Mouse (Mus musculus) midbrain, embryonic 10.5 days (tissue): ENCODE data around the gene Chchd5. TPM values are rescaled to one million over a fixed set of nuclear protein-coding genes. Genes with fewer than 3 reads are reported as not detected.
A peak's percentile ranks its signal among the peaks of the same experiment; 100 is the strongest.

ENCODE experiments used
- DNase-seq: peaks from one replicate; pipeline ENCODE4 v3.0.0-alpha.2; 2017; ENCODE audit warnings: low spot score
- H3K27ac ChIP-seq: fragments of 300-500 bp; sonication (generic); replicated peaks from 2 replicates; pipeline ENCODE4 v1.5.1; 2016; ENCODE audit warnings: mild to moderate bottlenecking
- H3K27me3 ChIP-seq: fragments of 300-500 bp; sonication (generic); 2 replicates; pipeline ENCODE4 v1.6.1; 2016; ENCODE audit warnings: low read depth, mild to moderate bottlenecking; ENCODE audit not compliant: poor library complexity, severe bottlenecking
- H3K36me3 ChIP-seq: fragments of 300-500 bp; sonication (generic); 2 replicates; pipeline ENCODE4 v1.6.1; 2016; ENCODE audit warnings: mild to moderate bottlenecking, moderate library complexity
- H3K4me1 ChIP-seq: fragments of 300-500 bp; sonication (generic); 2 replicates; pipeline ENCODE4 v1.6.1; 2016
- H3K4me3 ChIP-seq: fragments of 300-500 bp; sonication (generic); 2 replicates; pipeline ENCODE4 v1.5.1; 2016; ENCODE audit warnings: mild to moderate bottlenecking, moderate library complexity
- H3K9me3 ChIP-seq: fragments of 300-500 bp; sonication (generic); replicated peaks from 2 replicates; pipeline ENCODE4 v1.6.1; 2016; ENCODE audit warnings: mild to moderate bottlenecking
- WGBS: fragments of 180-500 bp; shearing (Covaris S2); methylation state at CpG from one replicate; pipeline ENCODE4 v1.1.7; 2016; 5-methylcytosine and 5-hydroxymethylcytosine counted together
- polyA plus RNA-seq: library from polyadenylated mRNA; unstranded; fragments of >200 nt; fragmentation: Nextera tagmentation; extraction: Ambion mirVana; gene quantifications from 2 replicates; pipeline ENCODE4 v1.2.1, GENCODE M21; 2016

Chchd5 gene
- 28.7 and 31.6 TPM in 2 replicates for polyA plus RNA-seq

DNA sequence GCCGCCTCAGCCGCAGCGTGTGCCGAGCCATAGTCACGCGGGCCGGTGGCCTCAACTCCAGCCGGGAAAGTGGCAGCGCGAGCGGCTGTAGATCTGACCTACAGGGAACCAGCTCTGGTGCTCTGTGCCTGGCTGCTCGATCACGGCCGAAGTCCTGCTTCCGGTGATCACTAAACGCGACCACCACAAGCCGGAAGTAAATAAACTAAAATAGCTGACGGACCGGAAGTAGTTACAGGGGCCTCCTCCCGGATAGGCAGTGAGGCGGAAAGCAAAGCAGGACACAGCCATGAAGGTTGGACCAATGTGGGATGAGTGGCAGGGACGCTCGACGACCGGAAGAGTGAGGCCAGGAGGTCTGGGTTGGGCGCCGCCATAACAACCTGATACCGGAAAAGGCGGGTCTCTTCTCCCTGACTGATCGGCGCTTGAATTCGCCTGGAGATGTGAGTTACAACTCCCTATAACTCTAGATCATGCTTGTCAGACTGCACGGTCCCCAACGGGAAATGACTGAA is at the start of gene Chchd5:
Gene Chchd5 (plus strand): TSS at position 289 of the 518 bp plus-strand sequence.
- H3K9me3 ChIP-seq: peaks cover 21% of the 10 kb centered on the region; the same call in 1 of the 2 replicates
- peak; percentile 95 for DNase-seq
- under 1% methylated on average over 35 of the region's 35 CpGs for WGBS
- peaks cover 21% of the 10 kb centered on the region for H3K4me1 ChIP-seq
- no peaks in the 10 kb centered on the region for H3K27me3 ChIP-seq
- H3K36me3 ChIP-seq: peaks cover 77% of the 10 kb centered on the region
- peak within 1 kb of the TSS; percentile 73 for H3K4me3 ChIP-seq
- peak within 1 kb of the TSS; percentile 88 for H3K27ac ChIP-seq

GRCm38 (mm10) chr2:129081097-129081496 is 48.4 kb upstream of the Chchd5 start:
- Histone ChIP-seq H3K36me3 (peaks cover 72% of the 10 kb centered on the region), H3K27ac (no peak overlapping the region), H3K27me3 (no peaks in the 10 kb centered on the region), H3K4me3 (no peak overlapping the region), H3K4me1 (no peaks in the 10 kb centered on the region), H3K9me3 (peaks cover 4% of the 10 kb centered on the region; the same call in 1 of the 2 replicates)
- no peak for DNase-seq
- WGBS: 61% methylated on average over 13 of the region's 13 CpGs

DNA sequence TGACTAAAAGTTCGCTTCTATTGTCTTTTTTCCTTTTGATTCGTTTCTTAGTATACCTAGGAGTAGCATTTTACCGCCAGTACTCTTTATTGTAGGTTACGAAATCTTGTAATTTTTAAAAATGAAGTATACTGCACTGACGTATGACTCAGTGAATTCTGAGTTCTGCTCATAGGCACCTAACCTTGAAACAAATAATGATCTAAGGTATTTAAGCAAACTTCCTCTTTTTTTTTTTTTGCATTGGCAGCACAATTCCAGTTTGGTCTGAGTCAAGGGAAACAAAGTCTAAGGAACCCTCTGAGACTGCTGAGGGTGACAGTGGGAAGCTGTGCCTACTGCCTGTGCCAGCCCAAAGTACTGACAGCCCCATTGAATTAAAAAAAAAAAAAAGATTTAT is 46.0 kb upstream of the Chchd5 start:
- DNase-seq: no peak
- Histone ChIP-seq H3K27ac (no peak overlapping the region), H3K9me3 (peaks cover under 1% of the 10 kb centered on the region; the same call in 1 of the 2 replicates), H3K4me3 (no peak overlapping the region), H3K36me3 (peaks cover 63% of the 10 kb centered on the region), H3K4me1 (no peaks in the 10 kb centered on the region), H3K27me3 (no peaks in the 10 kb centered on the region)
- WGBS: 94% methylated on average over 5 of the region's 5 CpGs

DNA sequence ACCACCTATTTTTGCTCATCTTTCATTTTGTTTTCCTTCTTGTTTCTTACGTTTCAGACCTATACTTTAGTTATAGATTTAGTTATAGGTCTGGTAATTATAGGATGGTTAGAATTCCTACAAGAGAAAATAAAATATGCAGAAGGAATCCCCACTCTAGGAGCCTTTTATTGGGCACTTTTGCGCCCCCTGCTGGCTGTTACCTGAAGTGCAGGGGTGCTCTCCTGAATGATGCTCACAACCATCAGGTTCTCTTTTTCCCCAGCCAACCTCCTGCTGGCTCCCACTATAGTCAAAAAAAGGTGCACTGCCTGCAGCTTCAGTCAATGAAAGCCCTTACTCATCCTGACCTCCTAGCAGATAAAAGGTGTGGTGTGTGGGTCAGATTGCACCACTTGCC is 44.5 kb upstream of the Chchd5 start:
- Histone ChIP-seq H3K4me3 (no peak overlapping the region), H3K36me3 (peaks cover 65% of the 10 kb centered on the region), H3K9me3 (no peaks in the 10 kb centered on the region), H3K4me1 (no peaks in the 10 kb centered on the region), H3K27me3 (no peaks in the 10 kb centered on the region), H3K27ac (no peak overlapping the region)
- WGBS: 48% methylated on average over 2 of the region's 2 CpGs
- DNase-seq: peak; percentile 43

DNA sequence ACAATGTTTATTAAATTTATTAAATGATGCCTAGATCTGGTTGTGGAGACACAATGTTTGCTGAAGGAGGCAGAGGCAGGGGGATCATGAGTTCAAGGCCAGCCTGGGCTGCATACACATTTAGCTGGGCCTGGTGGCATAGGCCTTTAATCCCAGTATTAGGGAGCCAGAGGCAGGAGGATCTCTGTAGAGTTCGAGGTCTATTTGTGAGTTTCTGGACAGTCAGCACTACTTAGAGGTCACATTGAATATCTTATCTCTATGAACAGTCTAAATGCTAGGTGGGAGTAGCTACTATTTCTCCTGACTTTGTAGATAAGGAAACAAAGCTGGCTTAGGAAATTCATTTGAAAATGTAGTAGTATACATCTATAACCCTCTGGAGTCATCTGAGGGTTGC is 42.0 kb upstream of the Chchd5 start:
- Histone ChIP-seq H3K9me3 (no peaks in the 10 kb centered on the region), H3K36me3 (peaks cover 57% of the 10 kb centered on the region), H3K27me3 (no peaks in the 10 kb centered on the region), H3K27ac (no peak overlapping the region), H3K4me3 (no peak overlapping the region), H3K4me1 (no peaks in the 10 kb centered on the region)
- no peak for DNase-seq
- 93% methylated on average over 1 of the region's 1 CpGs for WGBS

DNA sequence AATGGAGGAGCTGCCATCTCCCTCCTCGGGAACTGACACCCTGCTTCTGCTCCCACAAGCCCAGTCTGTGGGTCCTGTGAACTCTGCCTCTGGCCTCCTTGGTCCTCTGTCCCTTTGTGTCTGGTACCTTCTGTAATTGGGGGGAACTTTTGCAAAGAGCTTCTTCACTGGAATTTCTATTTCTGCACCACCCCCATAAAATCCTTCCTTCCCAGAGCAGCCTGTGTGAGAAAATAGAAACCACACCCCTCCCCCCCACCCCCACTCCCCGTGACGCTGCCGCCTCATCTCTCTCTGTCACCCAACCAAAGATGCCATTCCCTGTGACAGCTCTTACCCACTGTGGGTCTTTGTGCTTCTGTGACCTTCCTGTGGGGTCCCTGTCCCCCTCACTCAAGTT is 39.1 kb upstream of the Chchd5 start:
- 81% methylated on average over 4 of the region's 4 CpGs for WGBS
- Histone ChIP-seq H3K4me3 (no peak overlapping the region), H3K27me3 (no peaks in the 10 kb centered on the region), H3K4me1 (no peaks in the 10 kb centered on the region), H3K27ac (no peak overlapping the region), H3K36me3 (peaks cover 76% of the 10 kb centered on the region), H3K9me3 (no peaks in the 10 kb centered on the region)
- DNase-seq: no peak

GRCm38 (mm10) chr2:129092810-129093209 is 36.7 kb upstream of the Chchd5 start:
- 95% methylated on average over 12 of the region's 12 CpGs for WGBS
- peaks cover 58% of the 10 kb centered on the region for H3K36me3 ChIP-seq
- no peaks in the 10 kb centered on the region for H3K27me3 ChIP-seq
- H3K27ac ChIP-seq: no peak overlapping the region
- H3K9me3 ChIP-seq: no peaks in the 10 kb centered on the region
- H3K4me1 ChIP-seq: no peaks in the 10 kb centered on the region
- H3K4me3 ChIP-seq: no peak overlapping the region
- DNase-seq: no peak

DNA sequence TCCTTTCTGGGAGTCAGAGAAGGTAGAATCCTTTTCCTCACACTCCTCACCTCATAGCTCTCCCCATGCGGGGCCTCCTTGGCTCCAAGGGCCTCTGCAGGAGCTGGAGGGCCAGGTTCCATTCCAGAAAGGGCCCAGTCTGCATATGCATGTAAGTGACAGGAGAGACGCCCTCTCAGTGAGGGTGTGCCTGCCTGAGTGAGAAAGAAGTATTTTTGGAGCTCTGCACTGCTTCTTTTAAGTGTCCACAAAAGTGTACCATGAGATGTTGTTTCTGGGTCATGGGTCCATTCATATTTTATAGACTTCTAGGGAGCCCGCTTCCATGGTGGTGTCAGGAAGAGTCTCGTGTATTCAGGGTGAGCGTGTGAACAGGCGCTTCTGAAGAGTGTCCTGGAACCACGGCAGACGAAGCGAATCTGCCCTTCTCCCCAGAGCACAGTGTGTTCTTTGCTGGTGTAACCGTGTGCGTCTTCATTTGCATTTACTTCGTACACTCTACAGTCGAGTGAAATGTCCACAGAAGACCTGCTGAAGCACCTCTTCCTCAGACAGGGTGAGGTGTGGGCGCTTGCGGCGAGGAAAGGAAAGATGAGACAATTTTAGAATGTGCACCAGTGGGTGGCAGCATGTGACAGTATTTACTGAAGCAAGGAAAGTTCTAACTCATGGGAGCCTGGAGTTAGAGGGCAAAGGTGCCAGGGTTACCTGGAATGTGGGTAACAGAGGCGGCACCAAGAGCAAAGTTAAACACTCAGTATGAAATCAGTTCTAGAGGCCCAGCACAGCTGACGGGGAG is 35.4 kb upstream of the Chchd5 start:
- H3K4me3 ChIP-seq: no peak overlapping the region
- no peak for DNase-seq
- H3K4me1 ChIP-seq: no peaks in the 10 kb centered on the region
- H3K27me3 ChIP-seq: no peaks in the 10 kb centered on the region
- H3K27ac ChIP-seq: no peak overlapping the region
- H3K9me3 ChIP-seq: no peaks in the 10 kb centered on the region
- 89% methylated on average over 18 of the region's 18 CpGs for WGBS
- peaks cover 47% of the 10 kb centered on the region for H3K36me3 ChIP-seq

DNA sequence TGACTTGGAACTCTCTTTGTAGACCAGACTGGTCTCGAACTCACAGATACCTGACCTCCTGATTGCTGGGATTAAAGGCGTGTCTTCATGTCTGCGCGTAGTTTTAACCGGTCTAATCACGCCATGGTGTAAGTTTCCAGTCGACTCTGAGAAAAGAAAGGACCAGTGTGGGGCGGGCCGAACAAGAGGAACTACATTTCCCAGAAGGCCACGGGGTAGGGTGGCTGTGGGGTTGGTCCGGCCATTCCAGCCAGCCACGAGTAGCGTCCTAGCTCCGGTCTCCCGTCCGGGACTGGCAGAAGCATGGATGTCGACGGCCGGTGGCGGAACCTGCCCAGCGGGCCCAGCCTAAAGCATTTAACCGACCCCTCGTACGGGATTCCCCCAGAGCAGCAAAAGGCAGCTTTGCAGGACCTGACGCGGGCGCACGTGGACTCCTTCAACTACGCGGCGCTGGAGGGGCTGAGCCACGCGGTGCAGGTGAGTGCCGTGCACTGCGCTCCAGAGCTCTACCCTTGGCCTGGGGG is 28.7 kb upstream of the Chchd5 start, which contains the start of gene Polr1b:
Gene Polr1b (plus strand): TSS at position 212 of the 527 bp plus-strand sequence.
- Histone ChIP-seq H3K27ac (peak within 1 kb of the TSS; percentile 84), H3K36me3 (peaks cover 34% of the 10 kb centered on the region), H3K9me3 (no peaks in the 10 kb centered on the region), H3K27me3 (no peaks in the 10 kb centered on the region), H3K4me1 (peaks cover 13% of the 10 kb centered on the region), H3K4me3 (peak within 1 kb of the TSS; percentile 66)
- WGBS: under 1% methylated on average over 35 of the region's 35 CpGs
- peak; percentile 91 for DNase-seq

DNA sequence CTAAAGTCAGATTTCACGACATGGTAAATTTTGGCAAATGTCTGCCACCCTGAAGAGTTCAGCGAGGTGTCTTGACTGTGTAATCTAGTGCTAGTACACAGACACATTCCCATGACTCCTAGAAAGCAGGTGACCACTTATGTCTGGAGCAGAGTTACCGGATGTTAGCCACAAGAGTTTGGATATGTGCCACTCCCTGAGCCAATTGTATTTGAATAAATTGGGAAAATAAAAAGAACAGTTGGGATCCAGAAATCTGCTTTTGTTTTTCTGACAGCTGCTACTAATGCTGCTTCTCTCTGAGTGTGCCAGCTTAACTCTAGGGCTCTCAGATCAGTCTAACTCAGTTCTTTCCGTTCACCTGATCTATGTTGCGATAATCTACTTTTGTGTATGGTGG is 16.6 kb upstream of the Chchd5 start:
- H3K9me3 ChIP-seq: no peaks in the 10 kb centered on the region
- 98% methylated on average over 5 of the region's 5 CpGs for WGBS

GRCm38 (mm10) chr2:129115706-129116367 is 13.7 kb upstream of the Chchd5 start:
- H3K9me3 ChIP-seq: no peaks in the 10 kb centered on the region
- H3K27ac ChIP-seq: no peak overlapping the region
- DNase-seq: no peak
- H3K27me3 ChIP-seq: no peaks in the 10 kb centered on the region
- no peak overlapping the region for H3K4me3 ChIP-seq
- H3K4me1 ChIP-seq: no peaks in the 10 kb centered on the region
- peaks cover 97% of the 10 kb centered on the region for H3K36me3 ChIP-seq
- 94% methylated on average over 9 of the region's 9 CpGs for WGBS

More for the DNA sequence above, 16.6 kb upstream of the Chchd5 start:
- H3K27me3 ChIP-seq: no peaks in the 10 kb centered on the region
- H3K36me3 ChIP-seq: peaks cover 94% of the 10 kb centered on the region
- H3K27ac ChIP-seq: no peak overlapping the region
- no peaks in the 10 kb centered on the region for H3K4me1 ChIP-seq
- DNase-seq: no peak
- H3K4me3 ChIP-seq: no peak overlapping the region

GRCm38 (mm10) chr2:129116368-129116739 is 13.1 kb upstream of the Chchd5 start:
- DNase-seq: no peak
- Histone ChIP-seq H3K27me3 (no peaks in the 10 kb centered on the region), H3K4me3 (no peak overlapping the region), H3K27ac (no peak overlapping the region), H3K9me3 (no peaks in the 10 kb centered on the region), H3K4me1 (no peaks in the 10 kb centered on the region), H3K36me3 (peaks cover 97% of the 10 kb centered on the region)
- 97% methylated on average over 1 of the region's 1 CpGs for WGBS
